Mouse (Mus musculus): Measurements from ENCODE around the gene Gm20388.

- TF ChIP-seq CTCF (IDR thresholded peaks at IDR 0.05; ENCODE audit: low read depth), result no peak
- no peak for TF ChIP-seq EP300 (IDR thresholded peaks at IDR 0.05; ENCODE audit: low read depth)
These were observed 134.3 kb downstream of the Gm20388 start for GRCm38 (mm10) chr8:120044907-120045306.

Measured in liver, embryonic 14.5 days (tissue).